Mouse (Mus musculus): ENCODE data around the gene Ncln.

DNA sequence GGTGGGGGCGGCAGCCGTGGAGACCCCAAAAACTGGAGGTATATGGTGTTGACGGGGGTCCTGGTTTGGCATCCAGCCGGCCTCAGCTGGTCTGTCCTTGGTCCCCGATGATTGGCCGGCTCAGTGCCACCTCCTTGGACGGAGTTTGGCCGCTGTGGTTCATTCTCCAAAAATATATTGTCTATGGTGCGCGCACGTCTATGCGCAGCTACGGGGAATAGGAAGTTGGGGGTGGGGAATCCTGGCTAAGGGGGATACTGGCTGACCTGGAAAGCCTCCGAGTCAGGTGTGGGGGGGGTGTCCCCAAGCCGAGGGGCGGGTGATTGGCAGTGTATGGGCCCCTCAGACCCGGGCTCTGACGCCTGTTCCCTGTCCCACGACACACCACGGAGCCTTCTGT, 35.7 kb downstream of the Ncln start:
- TF ChIP-seq POLR2A (IDR thresholded peaks at IDR 0.05; ENCODE audit: borderline replicate concordance, extremely low read depth, low read depth, low read length): no peak
- TF ChIP-seq CTCF (IDR thresholded peaks at IDR 0.05; ENCODE audit: insufficient read depth, low read length): no peak

Data from lung, adult 2 months (tissue).